Mouse (Mus musculus): ENCODE measurements at regions not wholly inside any gene's neighbourhood (a gene's known extent, or its start where the extent isn't known, plus 50 kb on each side); places are given as distances from the start of the nearest gene placed in this dataset.

DNA sequence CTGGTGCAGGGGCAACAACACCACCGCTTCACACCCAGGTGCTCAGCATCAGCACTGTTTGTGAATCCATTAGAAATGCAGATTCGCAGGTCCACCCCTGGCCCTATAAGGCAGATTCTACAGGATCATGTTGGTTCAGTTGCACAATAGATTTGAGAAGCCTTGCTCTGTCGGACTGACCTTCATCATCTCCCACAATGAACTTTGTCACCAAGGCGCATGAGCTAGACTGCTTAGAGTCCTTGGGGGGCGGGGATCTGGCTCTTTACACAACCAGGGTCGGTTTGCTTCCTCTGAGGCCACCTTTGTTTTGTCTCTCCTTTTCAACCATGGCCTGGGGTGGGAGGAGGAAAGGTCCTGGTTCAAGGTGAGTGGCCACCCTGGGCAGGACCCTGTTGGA lies 209.7 kb downstream of the Igsf11 start:
- no peaks in the 10 kb centered on the region for H3K36me3 ChIP-seq
- no peak for ATAC-seq (ENCODE audit: low FRiP score, low read depth)
- 52% methylated on average over 6 of the region's 6 CpGs for WGBS

GRCm38 (mm10) chr16:39103360-39104095 lies 211.1 kb downstream of the Igsf11 start:
- ATAC-seq (ENCODE audit: low FRiP score, low read depth): no peak
- Histone ChIP-seq H3K4me1 (no peaks in the 10 kb centered on the region), H3K27ac (no peak overlapping the region), H3K9me3 (no peaks in the 10 kb centered on the region), H3K36me3 (no peaks in the 10 kb centered on the region), H3K27me3 (replicated peaks) (no peaks in the 10 kb centered on the region), H3K9ac (no peak overlapping the region), H3K4me3 (no peak overlapping the region), H3K4me2 (replicated peaks) (no peak overlapping the region)
- WGBS: 64% methylated on average over 9 of the region's 9 CpGs

More for the DNA sequence above, 209.7 kb downstream of the Igsf11 start:
- Histone ChIP-seq H3K4me2 (replicated peaks) (no peak overlapping the region), H3K4me1 (no peaks in the 10 kb centered on the region), H3K9ac (no peak overlapping the region), H3K9me3 (no peaks in the 10 kb centered on the region), H3K4me3 (no peak overlapping the region), H3K27me3 (replicated peaks) (no peaks in the 10 kb centered on the region), H3K27ac (no peak overlapping the region)

GRCm38 (mm10) chr16:39109383-39110033 lies 217.0 kb downstream of the Igsf11 start:
- H3K9ac ChIP-seq: no peak overlapping the region
- H3K4me2 ChIP-seq (replicated peaks): peak overlapping the region; percentile 52
- no peak overlapping the region for H3K27ac ChIP-seq
- H3K4me1 ChIP-seq: no peaks in the 10 kb centered on the region
- no peak overlapping the region for H3K4me3 ChIP-seq
- no peaks in the 10 kb centered on the region; the same call in 1 of the 2 replicates for H3K27me3 ChIP-seq (replicated peaks)
- WGBS: 32% methylated on average over 15 of the region's 15 CpGs
- peak; percentile 51; the same call in 1 of the 2 replicates for ATAC-seq (ENCODE audit: low FRiP score, low read depth)
- no peaks in the 10 kb centered on the region for H3K36me3 ChIP-seq
- H3K9me3 ChIP-seq: no peaks in the 10 kb centered on the region

GRCm38 (mm10) chr16:39110089-39110488 lies 217.6 kb downstream of the Igsf11 start:
- H3K27me3 ChIP-seq (replicated peaks): no peaks in the 10 kb centered on the region; the same call in 1 of the 2 replicates
- 91% methylated on average over 5 of the region's 5 CpGs for WGBS
- no peak overlapping the region for H3K4me3 ChIP-seq
- H3K4me1 ChIP-seq: no peaks in the 10 kb centered on the region
- no peaks in the 10 kb centered on the region for H3K36me3 ChIP-seq
- H3K9me3 ChIP-seq: no peaks in the 10 kb centered on the region
- H3K27ac ChIP-seq: no peak overlapping the region
- H3K9ac ChIP-seq: no peak overlapping the region
- H3K4me2 ChIP-seq (replicated peaks): peak overlapping the region; percentile 52; the same call in 1 of the 2 replicates
- no peak for ATAC-seq (ENCODE audit: low FRiP score, low read depth)

DNA sequence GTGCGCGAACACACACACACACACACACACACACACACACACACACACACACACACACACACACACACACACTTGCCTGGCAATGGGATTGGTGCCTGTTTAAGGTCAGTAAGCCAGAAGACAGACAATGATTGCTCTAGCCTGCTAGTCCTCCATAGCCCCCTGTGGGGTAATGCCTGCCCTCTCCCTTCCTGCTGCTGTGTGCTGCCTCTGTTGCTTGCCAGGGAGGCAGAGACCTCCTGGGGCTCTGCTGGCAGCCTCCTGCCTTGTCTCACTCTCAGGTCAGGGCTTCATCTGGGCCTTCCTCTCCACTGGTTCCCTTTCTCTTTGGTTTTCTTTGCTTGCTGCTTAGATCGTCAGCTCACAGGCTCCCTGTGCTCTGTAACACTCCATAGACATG lies 225.6 kb downstream of the Igsf11 start:
- Histone ChIP-seq H3K4me3 (no peak overlapping the region), H3K27ac (no peak overlapping the region), H3K36me3 (no peaks in the 10 kb centered on the region), H3K9me3 (no peaks in the 10 kb centered on the region), H3K27me3 (replicated peaks) (no peaks in the 10 kb centered on the region; the same call in 1 of the 2 replicates), H3K4me2 (replicated peaks) (no peak overlapping the region), H3K9ac (no peak overlapping the region), H3K4me1 (peaks cover 5% of the 10 kb centered on the region)
- no peak for ATAC-seq (ENCODE audit: low FRiP score, low read depth)
- 82% methylated on average over 3 of the region's 3 CpGs for WGBS

DNA sequence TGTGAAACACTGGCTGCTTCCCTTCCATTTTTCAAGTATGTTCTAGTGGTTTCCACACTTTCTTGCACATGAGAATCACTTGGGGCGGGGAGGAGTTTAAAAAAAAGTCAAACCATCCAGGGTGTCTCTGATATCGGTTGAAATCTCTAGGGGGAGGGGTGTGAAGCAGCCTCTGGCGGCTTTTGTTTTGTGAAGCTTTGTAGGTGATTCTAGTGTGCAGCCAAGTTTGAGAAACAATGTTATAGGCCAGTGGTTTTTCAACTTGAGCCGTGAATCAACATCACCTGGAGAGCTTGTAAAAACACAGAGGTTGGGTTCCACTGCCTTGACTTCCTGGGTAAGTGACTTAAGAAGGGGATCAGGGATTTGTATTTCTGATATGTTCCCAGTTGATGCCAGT lies 227.3 kb downstream of the Igsf11 start:
- no peaks in the 10 kb centered on the region for H3K9me3 ChIP-seq
- no peaks in the 10 kb centered on the region for H3K27me3 ChIP-seq (replicated peaks)
- H3K27ac ChIP-seq: no peak overlapping the region
- no peak overlapping the region for H3K4me3 ChIP-seq
- H3K36me3 ChIP-seq: no peaks in the 10 kb centered on the region
- no peak overlapping the region for H3K9ac ChIP-seq
- WGBS: 62% methylated on average over 4 of the region's 4 CpGs
- no peak for ATAC-seq (ENCODE audit: low FRiP score, low read depth)
- peaks cover 5% of the 10 kb centered on the region for H3K4me1 ChIP-seq
- H3K4me2 ChIP-seq (replicated peaks): no peak overlapping the region

DNA sequence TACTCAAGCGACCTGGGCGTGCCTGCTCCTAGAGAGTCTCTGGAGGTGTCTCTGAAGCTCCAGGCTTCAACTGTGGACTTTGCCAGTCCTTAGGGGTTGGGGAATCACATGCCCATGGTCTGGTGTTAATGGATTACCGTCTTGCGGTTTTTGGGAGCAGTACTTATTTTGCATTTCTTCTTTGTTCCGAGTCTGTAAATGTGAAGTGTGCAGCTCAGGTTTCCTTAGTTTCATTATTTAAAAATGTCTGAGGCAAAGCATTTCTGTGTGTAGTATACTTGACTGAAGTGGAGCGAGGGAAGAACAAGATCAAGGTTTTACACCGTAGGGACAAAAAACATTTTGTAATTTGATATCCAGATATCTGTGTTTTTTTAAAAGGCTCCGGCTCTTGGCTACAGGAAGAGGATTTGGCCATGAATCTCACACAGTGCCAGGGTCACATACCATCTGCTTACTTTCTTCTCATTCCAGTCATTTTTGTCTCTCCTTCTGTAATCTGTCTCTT lies 231.0 kb downstream of the Igsf11 start:
- H3K27me3 ChIP-seq (replicated peaks): no peaks in the 10 kb centered on the region
- no peak overlapping the region for H3K9ac ChIP-seq
- H3K9me3 ChIP-seq: no peaks in the 10 kb centered on the region
- WGBS: 81% methylated on average over 8 of the region's 8 CpGs
- ATAC-seq (ENCODE audit: low FRiP score, low read depth): no peak
- H3K4me1 ChIP-seq: peaks cover 5% of the 10 kb centered on the region
- no peaks in the 10 kb centered on the region for H3K36me3 ChIP-seq
- no peak overlapping the region for H3K4me2 ChIP-seq (replicated peaks)
- H3K27ac ChIP-seq: no peak overlapping the region
- no peak overlapping the region for H3K4me3 ChIP-seq

- H3K4me3 ChIP-seq: no peak overlapping the region
- no peaks in the 10 kb centered on the region for H3K36me3 ChIP-seq
- H3K4me1 ChIP-seq: no peaks in the 10 kb centered on the region
- 85% methylated on average over 2 of the region's 2 CpGs for WGBS
- no peak overlapping the region for H3K27ac ChIP-seq
- no peaks in the 10 kb centered on the region for H3K9me3 ChIP-seq
- H3K4me2 ChIP-seq (replicated peaks): no peak overlapping the region
- ATAC-seq (ENCODE audit: low FRiP score, low read depth): no peak
- H3K9ac ChIP-seq: no peak overlapping the region
- H3K27me3 ChIP-seq (replicated peaks): no peaks in the 10 kb centered on the region
These were observed 240.0 kb downstream of the Igsf11 start for GRCm38 (mm10) chr16:39132459-39132858.

DNA sequence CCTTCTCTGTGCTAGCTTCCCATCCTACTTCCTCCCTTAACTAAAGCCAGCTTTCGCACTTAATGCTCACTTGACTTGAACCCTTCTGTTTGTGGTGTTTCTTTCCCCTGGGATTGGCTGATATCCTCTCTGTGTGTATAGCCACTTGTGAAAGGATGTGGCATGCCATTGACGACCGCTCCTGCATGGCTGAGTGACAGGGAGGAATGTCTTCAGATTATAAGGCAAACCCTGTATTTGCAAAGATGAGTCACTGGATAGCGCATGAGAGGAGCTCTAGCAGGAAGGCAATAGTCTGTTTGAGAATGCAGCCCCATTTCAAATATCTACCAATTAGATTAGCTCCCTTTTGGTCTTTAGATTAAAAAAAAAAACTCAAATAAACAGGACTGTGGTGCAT lies 243.3 kb downstream of the Igsf11 start:
- Histone ChIP-seq H3K4me2 (replicated peaks) (no peak overlapping the region), H3K27me3 (replicated peaks) (no peaks in the 10 kb centered on the region), H3K27ac (no peak overlapping the region), H3K9me3 (no peaks in the 10 kb centered on the region), H3K4me1 (no peaks in the 10 kb centered on the region), H3K9ac (no peak overlapping the region), H3K4me3 (no peak overlapping the region), H3K36me3 (no peaks in the 10 kb centered on the region)
- WGBS: 79% methylated on average over 4 of the region's 4 CpGs
- no peak for ATAC-seq (ENCODE audit: low FRiP score, low read depth)

- Histone ChIP-seq H3K9me3 (no peaks in the 10 kb centered on the region), H3K27ac (no peak overlapping the region), H3K27me3 (replicated peaks) (no peaks in the 10 kb centered on the region), H3K4me2 (replicated peaks) (no peak overlapping the region), H3K9ac (no peak overlapping the region), H3K4me1 (no peaks in the 10 kb centered on the region), H3K4me3 (no peak overlapping the region), H3K36me3 (no peaks in the 10 kb centered on the region)
- ATAC-seq (ENCODE audit: low FRiP score, low read depth): no peak
- 51% methylated on average over 2 of the region's 2 CpGs for WGBS
These were observed 254.7 kb downstream of the Igsf11 start for GRCm38 (mm10) chr16:39147151-39147550.

- no peak for ATAC-seq (ENCODE audit: low FRiP score, low read depth)
- Histone ChIP-seq H3K9ac (no peak overlapping the region), H3K27me3 (replicated peaks) (no peaks in the 10 kb centered on the region), H3K4me2 (replicated peaks) (no peak overlapping the region), H3K4me3 (no peak overlapping the region), H3K4me1 (no peaks in the 10 kb centered on the region), H3K27ac (no peak overlapping the region), H3K9me3 (no peaks in the 10 kb centered on the region), H3K36me3 (no peaks in the 10 kb centered on the region)
- WGBS: 70% methylated on average over 9 of the region's 9 CpGs
These were observed 259.2 kb downstream of the Igsf11 start for GRCm38 (mm10) chr16:39151325-39152318.

DNA sequence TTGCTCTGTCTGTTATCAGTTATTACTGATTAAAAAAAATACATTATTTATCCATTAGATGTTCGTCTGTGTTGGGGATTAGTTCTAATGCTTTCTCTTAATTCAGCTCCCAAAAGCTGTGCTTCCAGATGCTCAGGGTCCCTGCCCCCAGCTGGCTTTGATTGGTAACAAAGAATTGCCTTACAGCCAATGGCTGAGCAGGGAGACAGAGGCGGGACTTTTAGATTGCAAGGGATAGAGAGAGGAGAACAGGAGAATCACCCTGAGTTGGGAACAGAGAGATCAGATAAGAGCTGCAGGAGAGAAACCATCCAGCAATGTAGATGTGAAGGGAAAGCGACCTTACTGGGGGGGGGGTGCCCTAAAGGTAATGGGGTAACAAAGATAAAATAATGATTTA lies 266.4 kb downstream of the Igsf11 start:
- ATAC-seq (ENCODE audit: low FRiP score, low read depth): no peak
- no peaks in the 10 kb centered on the region for H3K4me1 ChIP-seq
- no peaks in the 10 kb centered on the region for H3K9me3 ChIP-seq
- no peak overlapping the region for H3K4me2 ChIP-seq (replicated peaks)
- no peaks in the 10 kb centered on the region for H3K27me3 ChIP-seq (replicated peaks)
- H3K27ac ChIP-seq: no peak overlapping the region
- no peak overlapping the region for H3K4me3 ChIP-seq
- H3K9ac ChIP-seq: no peak overlapping the region
- no peaks in the 10 kb centered on the region for H3K36me3 ChIP-seq
- WGBS: 31% methylated on average over 3 of the region's 3 CpGs
